Mouse (Mus musculus): Measurements from ENCODE around the gene Fbxl14.

- TF ChIP-seq CTCF (IDR thresholded peaks at IDR 0.05; ENCODE audit: borderline replicate concordance, insufficient read depth, low read length) (no peak), POLR2A (IDR thresholded peaks at IDR 0.05; ENCODE audit: low read depth, low read length) (no peak)
These were observed 42.0 kb downstream of the Fbxl14 start for GRCm38 (mm10) chr6:119521482-119521900.
